Mouse (Mus musculus) limb, embryonic 12.5 days (tissue): ENCODE results near the gene Foxc1. TPM values are rescaled to one million over a fixed set of nuclear protein-coding genes. Genes with fewer than 3 reads are reported as not detected.

Source experiments
- ATAC-seq: fragments of 200-750 bp; cut with Nextera tagmentation; 2 replicates; pipeline ENCODE4 v1.8.0; 2017; ENCODE audit warnings: low read depth, moderate TSS enrichment; ENCODE audit not compliant: insufficient number of reproducible peaks, insufficient read depth, low FRiP score, low TSS enrichment
- H3K27ac ChIP-seq: fragments of 300-500 bp; sonication (generic); 2 replicates; pipeline ENCODE4 v1.5.1; 2016; ENCODE audit warnings: mild to moderate bottlenecking, moderate library complexity
- H3K27me3 ChIP-seq: fragments of 300-500 bp; sonication (generic); 2 replicates; pipeline ENCODE4 v1.6.1; 2016; ENCODE audit warnings: mild to moderate bottlenecking, moderate library complexity
- H3K36me3 ChIP-seq: fragments of 300-500 bp; sonication (generic); 2 replicates; pipeline ENCODE4 v1.6.1; 2016; ENCODE audit warnings: mild to moderate bottlenecking, moderate library complexity
- H3K4me1 ChIP-seq: fragments of 300-500 bp; sonication (generic); replicated peaks from 2 replicates; pipeline ENCODE4 v1.6.1; 2016
- H3K4me2 ChIP-seq: fragments of 300-500 bp; sonication (generic); 2 replicates; pipeline ENCODE4 v1.6.1; 2016; ENCODE audit warnings: mild to moderate bottlenecking, moderate library complexity
- H3K4me3 ChIP-seq: fragments of 300-500 bp; sonication (generic); replicated peaks from 2 replicates; pipeline ENCODE4 v1.5.1; 2016; ENCODE audit warnings: mild to moderate bottlenecking
- H3K9ac ChIP-seq: fragments of 300-500 bp; sonication (generic); replicated peaks from 2 replicates; pipeline ENCODE4 v1.6.1; 2016; ENCODE audit warnings: mild to moderate bottlenecking, moderate library complexity
- H3K9me3 ChIP-seq: fragments of 300-500 bp; sonication (generic); 2 replicates; pipeline ENCODE4 v1.6.1; 2016; ENCODE audit warnings: mild to moderate bottlenecking, moderate library complexity
- WGBS: fragments of 180-500 bp; shearing (Covaris S2); methylation state at CpG from one replicate; pipeline ENCODE4 v1.1.7; 2016; 5-methylcytosine and 5-hydroxymethylcytosine counted together
- polyA plus RNA-seq: library from polyadenylated mRNA; unstranded; fragments of >200 nt; fragmentation: Nextera tagmentation; extraction: Ambion mirVana; gene quantifications from 2 replicates; pipeline ENCODE4 v1.2.1, GENCODE M21; 2016

Gene Foxc1
- 7.5 and 8.5 TPM in 2 replicates for polyA plus RNA-seq

DNA sequence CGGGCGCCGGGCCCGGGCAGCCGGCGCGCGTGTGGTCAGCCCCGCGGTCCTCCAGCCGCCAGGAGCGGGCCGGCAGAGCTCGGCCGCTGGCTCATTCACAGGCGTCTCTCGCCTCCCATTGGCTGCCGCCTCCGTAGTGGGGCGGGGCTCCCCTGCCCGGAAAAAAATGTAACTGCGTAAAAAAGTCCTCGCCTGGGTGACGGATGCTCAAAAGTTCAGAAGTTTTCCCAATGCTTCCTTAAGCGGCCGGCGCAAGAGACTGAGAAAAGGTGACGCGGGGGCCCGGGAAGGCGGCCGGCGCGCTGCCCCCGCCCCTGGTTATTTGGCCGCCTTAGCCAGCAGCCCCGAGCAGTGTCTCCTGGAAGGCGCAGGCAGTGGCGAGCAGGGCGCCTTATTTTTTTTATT is at the start of gene Foxc1:
Gene Foxc1 (plus strand): TSS at position 206 of the 405 bp plus-strand sequence.
- under 1% methylated on average over 40 of the region's 40 CpGs for WGBS

GRCm38 (mm10) chr13:31760411-31760810 is 46.0 kb upstream of the Foxc1 start:
- H3K4me1 ChIP-seq, result peaks cover 20% of the 10 kb centered on the region
- H3K27ac ChIP-seq, result peak overlapping the region; percentile 84
- peak overlapping the region; percentile 26 for H3K4me2 ChIP-seq
- no peaks in the 10 kb centered on the region for H3K36me3 ChIP-seq
- H3K9ac ChIP-seq, result no peak overlapping the region
- H3K27me3 ChIP-seq, result peaks cover 26% of the 10 kb centered on the region; the same call in 1 of the 2 replicates
- no peaks in the 10 kb centered on the region for H3K9me3 ChIP-seq
- peak; percentile 93 for ATAC-seq
- H3K4me3 ChIP-seq, result no peak overlapping the region
- WGBS, result 2% methylated on average over 4 of the region's 4 CpGs

More for the DNA sequence above, at the start of gene Foxc1:
- Histone ChIP-seq H3K9me3 (no peaks in the 10 kb centered on the region), H3K36me3 (peaks cover 10% of the 10 kb centered on the region), H3K27ac (peak within 1 kb of the TSS; percentile 99), H3K4me2 (peak within 1 kb of the TSS; percentile 71), H3K4me1 (peaks cover 32% of the 10 kb centered on the region), H3K9ac (peak within 1 kb of the TSS; percentile 96), H3K27me3 (peaks cover 85% of the 10 kb centered on the region), H3K4me3 (peak within 1 kb of the TSS; percentile 71)
- ATAC-seq, result peak; percentile 80

GRCm38 (mm10) chr13:31761057-31761456 is 45.4 kb upstream of the Foxc1 start:
- Histone ChIP-seq H3K9ac (no peak overlapping the region), H3K4me3 (no peak overlapping the region), H3K27me3 (peaks cover 26% of the 10 kb centered on the region; the same call in 1 of the 2 replicates), H3K4me1 (peaks cover 20% of the 10 kb centered on the region), H3K27ac (peak overlapping the region; percentile 84), H3K4me2 (no peak overlapping the region), H3K36me3 (no peaks in the 10 kb centered on the region), H3K9me3 (no peaks in the 10 kb centered on the region)
- ATAC-seq, result no peak
- 58% methylated on average over 4 of the region's 4 CpGs for WGBS

DNA sequence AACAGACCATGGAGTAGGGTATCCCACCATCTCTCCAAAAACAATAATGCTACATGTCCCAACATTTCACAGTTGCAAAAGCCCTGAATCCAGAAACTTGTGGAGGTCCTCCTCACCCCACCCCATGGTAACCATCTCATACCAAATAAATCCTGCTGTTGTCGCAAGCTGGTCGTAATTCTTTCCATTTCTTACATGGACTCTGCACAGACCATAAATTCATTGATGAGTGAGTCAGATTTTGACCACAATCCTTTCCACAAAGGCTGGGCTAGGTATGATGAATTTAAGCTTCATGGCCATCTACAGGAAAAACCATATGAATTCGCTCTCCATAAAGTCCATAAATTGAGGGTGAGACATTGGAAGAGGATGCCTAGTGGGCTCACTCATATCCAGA is 42.0 kb upstream of the Foxc1 start:
- H3K9me3 ChIP-seq, result no peaks in the 10 kb centered on the region
- 89% methylated on average over 3 of the region's 3 CpGs for WGBS
- H3K4me3 ChIP-seq, result no peak overlapping the region
- peaks cover 20% of the 10 kb centered on the region for H3K4me1 ChIP-seq
- H3K9ac ChIP-seq, result no peak overlapping the region
- no peaks in the 10 kb centered on the region for H3K36me3 ChIP-seq
- ATAC-seq, result no peak
- H3K27ac ChIP-seq, result no peak overlapping the region
- H3K27me3 ChIP-seq, result peaks cover 21% of the 10 kb centered on the region; the same call in 1 of the 2 replicates
- H3K4me2 ChIP-seq, result no peak overlapping the region

DNA sequence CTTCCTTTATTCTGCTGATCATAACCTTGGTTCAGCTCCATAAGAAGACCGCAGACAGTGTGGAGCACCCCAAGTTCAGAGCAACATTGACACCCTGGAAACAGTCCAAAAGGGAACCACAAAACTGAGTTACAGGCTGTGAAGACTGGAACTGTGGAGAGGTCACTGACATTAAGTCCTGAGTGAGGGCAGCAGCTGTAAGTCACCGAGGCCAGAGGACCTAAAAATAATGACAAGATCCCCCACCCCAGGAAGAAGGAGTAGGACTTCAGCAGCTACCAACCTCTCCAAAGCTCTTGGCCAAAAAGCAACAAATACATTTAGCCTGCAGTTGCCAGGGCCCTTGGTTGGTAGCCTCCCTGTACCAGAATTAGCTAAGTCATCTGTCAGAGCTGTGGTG is 40.9 kb upstream of the Foxc1 start:
- Histone ChIP-seq H3K4me2 (no peak overlapping the region), H3K9ac (no peak overlapping the region), H3K27me3 (peaks cover 24% of the 10 kb centered on the region; the same call in 1 of the 2 replicates), H3K4me3 (no peak overlapping the region), H3K9me3 (no peaks in the 10 kb centered on the region), H3K4me1 (peaks cover 8% of the 10 kb centered on the region), H3K36me3 (no peaks in the 10 kb centered on the region), H3K27ac (peak overlapping the region; percentile 45; the same call in 1 of the 2 replicates)
- ATAC-seq, result peak; percentile 50; the same call in 1 of the 2 replicates
- 72% methylated on average over 2 of the region's 2 CpGs for WGBS

- no peak for ATAC-seq
- H3K27ac ChIP-seq, result no peak overlapping the region
- H3K27me3 ChIP-seq, result 0 out of 2 replicates have a peak, but pooled peaks cover 12% of the 10 kb centered on the region
- no peaks in the 10 kb centered on the region for H3K9me3 ChIP-seq
- 0 out of 2 replicates have a peak, but pooled peaks cover 13% of the 10 kb centered on the region for H3K4me1 ChIP-seq
- no peak overlapping the region for H3K9ac ChIP-seq
- no peak overlapping the region for H3K4me3 ChIP-seq
- 76% methylated on average over 5 of the region's 5 CpGs for WGBS
- no peak overlapping the region for H3K4me2 ChIP-seq
- H3K36me3 ChIP-seq, result no peaks in the 10 kb centered on the region
Measured at GRCm38 (mm10) chr13:31772882-31773281, 33.6 kb upstream of the Foxc1 start.

DNA sequence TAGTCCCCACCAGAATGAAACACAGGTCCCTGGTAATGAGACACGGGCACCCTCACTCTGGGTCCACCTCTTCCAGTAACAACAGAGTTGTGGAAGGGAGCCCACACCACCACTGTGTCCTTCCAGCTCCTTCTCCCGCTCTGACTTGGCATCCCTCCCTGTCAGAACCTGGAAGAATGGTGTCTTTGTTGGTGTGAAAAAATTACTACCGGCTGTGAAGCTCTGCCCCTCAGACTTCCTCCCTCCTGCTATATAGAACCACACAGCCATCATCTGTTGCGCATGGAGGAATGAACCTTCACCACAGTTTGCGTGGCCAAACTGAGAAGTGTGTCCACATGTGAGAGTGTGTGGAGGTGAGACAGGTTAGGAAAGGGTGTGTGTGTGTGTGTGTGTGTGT is 30.7 kb upstream of the Foxc1 start:
- no peak for ATAC-seq
- H3K9ac ChIP-seq, result no peak overlapping the region
- H3K36me3 ChIP-seq, result no peaks in the 10 kb centered on the region
- H3K4me3 ChIP-seq, result no peak overlapping the region
- H3K4me1 ChIP-seq, result 0 out of 2 replicates have a peak, but pooled peaks cover 13% of the 10 kb centered on the region
- no peaks in the 10 kb centered on the region for H3K9me3 ChIP-seq
- WGBS, result 67% methylated on average over 5 of the region's 5 CpGs
- H3K4me2 ChIP-seq, result no peak overlapping the region
- H3K27ac ChIP-seq, result peak overlapping the region; percentile 74
- H3K27me3 ChIP-seq, result 0 out of 2 replicates have a peak, but pooled peaks cover 5% of the 10 kb centered on the region

DNA sequence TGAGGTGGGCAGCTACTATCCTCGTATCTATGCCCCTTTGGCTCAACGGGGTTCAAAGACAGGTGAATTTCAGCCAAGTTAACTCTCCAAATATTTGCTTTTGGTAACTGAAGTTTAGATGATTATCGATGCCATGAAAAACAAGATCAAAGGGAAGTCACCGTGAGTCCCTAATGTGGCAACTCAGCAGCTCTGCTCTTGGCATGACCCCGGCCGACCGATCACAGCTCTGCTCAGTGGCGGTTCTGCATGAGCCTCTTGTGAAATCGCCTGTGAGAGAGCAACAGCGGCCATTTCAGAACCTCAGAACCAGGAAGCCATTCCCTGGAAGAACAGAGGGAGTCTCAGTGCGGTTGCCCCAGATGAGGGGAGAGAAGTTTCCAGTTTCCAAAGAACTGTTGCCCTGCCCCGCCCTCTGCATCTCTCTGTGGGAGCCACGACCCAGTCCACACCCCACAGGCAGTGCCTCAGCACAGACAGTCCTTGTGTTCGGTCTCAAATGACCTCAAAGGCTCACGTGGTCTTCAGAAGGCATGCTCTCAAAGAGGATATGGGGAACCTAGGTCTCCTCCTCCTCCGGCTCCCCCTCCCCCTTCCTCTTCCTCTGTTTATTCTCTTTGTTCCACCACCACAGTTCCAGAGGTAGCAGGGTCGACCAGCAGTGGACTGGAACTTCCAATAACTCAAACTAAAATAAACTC is 27.0 kb upstream of the Foxc1 start:
- 67% methylated on average over 17 of the region's 17 CpGs for WGBS
- no peak overlapping the region for H3K27ac ChIP-seq

GRCm38 (mm10) chr13:31780299-31780698 is 26.1 kb upstream of the Foxc1 start:
- ATAC-seq, result no peak
- H3K4me3 ChIP-seq, result no peak overlapping the region
- no peak overlapping the region for H3K9ac ChIP-seq
- no peak overlapping the region for H3K27ac ChIP-seq
- H3K9me3 ChIP-seq, result no peaks in the 10 kb centered on the region
- H3K4me1 ChIP-seq, result 0 out of 2 replicates have a peak, but pooled peaks cover 9% of the 10 kb centered on the region
- H3K36me3 ChIP-seq, result no peaks in the 10 kb centered on the region
- WGBS, result 85% methylated on average over 3 of the region's 3 CpGs
- H3K27me3 ChIP-seq, result 0 out of 2 replicates have a peak, but pooled peaks cover 5% of the 10 kb centered on the region
- H3K4me2 ChIP-seq, result no peak overlapping the region

More for the DNA sequence above, 27.0 kb upstream of the Foxc1 start:
- Histone ChIP-seq H3K4me1 (0 out of 2 replicates have a peak, but pooled peaks cover 13% of the 10 kb centered on the region), H3K4me3 (no peak overlapping the region), H3K36me3 (no peaks in the 10 kb centered on the region), H3K4me2 (no peak overlapping the region), H3K9me3 (no peaks in the 10 kb centered on the region), H3K9ac (no peak overlapping the region), H3K27me3 (0 out of 2 replicates have a peak, but pooled peaks cover 5% of the 10 kb centered on the region)
- no peak for ATAC-seq

- no peaks in the 10 kb centered on the region for H3K4me1 ChIP-seq
- no peak overlapping the region for H3K27ac ChIP-seq
- H3K4me3 ChIP-seq, result no peak overlapping the region
- ATAC-seq, result no peak
- H3K9me3 ChIP-seq, result no peaks in the 10 kb centered on the region
- 90% methylated on average over 2 of the region's 2 CpGs for WGBS
- H3K4me2 ChIP-seq, result no peak overlapping the region
- peaks cover 10% of the 10 kb centered on the region for H3K27me3 ChIP-seq
- no peak overlapping the region for H3K9ac ChIP-seq
- no peaks in the 10 kb centered on the region for H3K36me3 ChIP-seq
Measured at GRCm38 (mm10) chr13:31782063-31782462, 24.4 kb upstream of the Foxc1 start.

DNA sequence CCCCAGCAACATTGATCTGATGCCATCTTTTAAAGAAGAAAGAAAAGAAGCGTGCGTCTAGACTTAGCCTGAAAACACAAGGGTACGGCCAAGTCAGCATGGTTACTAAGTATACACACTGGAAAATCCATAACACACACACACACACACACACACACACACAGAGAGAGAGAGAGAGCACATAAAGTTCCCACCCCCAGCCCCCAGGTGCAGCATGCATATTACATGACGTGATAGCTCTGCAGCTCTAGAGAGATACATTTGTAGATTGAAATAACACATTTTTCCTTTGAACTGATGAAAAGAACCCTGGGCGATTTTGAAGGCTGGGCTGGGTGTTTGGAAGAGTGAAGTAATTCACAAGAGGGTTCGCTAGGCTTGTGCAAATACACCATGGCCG is 21.7 kb upstream of the Foxc1 start:
- H3K27me3 ChIP-seq, result peaks cover 6% of the 10 kb centered on the region
- H3K9me3 ChIP-seq, result no peaks in the 10 kb centered on the region
- H3K36me3 ChIP-seq, result no peaks in the 10 kb centered on the region
- no peak overlapping the region for H3K27ac ChIP-seq
- no peak for ATAC-seq
- H3K4me2 ChIP-seq, result no peak overlapping the region
- no peak overlapping the region for H3K4me3 ChIP-seq
- H3K9ac ChIP-seq, result no peak overlapping the region
- no peaks in the 10 kb centered on the region for H3K4me1 ChIP-seq
- WGBS, result 63% methylated on average over 7 of the region's 7 CpGs
